Mouse (Mus musculus): ENCODE measurements around the gene Disc1. TPM values are rescaled to one million over a fixed set of nuclear protein-coding genes. Genes with fewer than 3 reads are reported as not detected.

Disc1 gene
- total and polyA plus RNA-seq, 3 experiments = 0.75 to 2.2 TPM; not detected in 1

DNA sequence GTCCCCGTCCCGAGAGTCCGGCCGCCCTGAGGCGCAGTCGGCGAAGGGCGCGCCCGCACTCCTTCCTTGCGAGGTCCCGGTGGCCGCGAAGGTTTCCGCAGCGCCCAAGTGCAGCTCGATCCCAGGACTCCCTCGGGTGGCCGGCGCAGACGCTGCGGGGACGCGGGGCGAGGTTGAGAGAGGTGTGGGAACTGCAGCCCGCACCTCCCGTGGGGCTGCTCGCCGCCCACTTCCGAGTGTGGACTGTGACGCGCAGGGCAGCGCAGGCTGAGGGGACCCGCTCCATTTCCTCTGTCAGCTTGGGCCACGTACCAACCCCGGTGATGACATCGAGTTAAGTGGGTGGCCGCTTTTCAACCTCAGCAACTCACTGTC is 428 bp downstream of the Disc1 start:
- DNase-seq (ENCODE audit: low read depth, low spot score) = no peak
- no peak overlapping the region for H3K27ac ChIP-seq (ENCODE audit: control insufficient read depth, low read depth, low read length)
- TF ChIP-seq ZNF384 (IDR thresholded peaks at IDR 0.05; ENCODE audit: low read depth, low read length) = no peak
- TF ChIP-seq GATA1 (IDR thresholded peaks at IDR 0.05; ENCODE audit: low read depth, low read length) = no peak
- TF ChIP-seq EP300 (IDR thresholded peaks at IDR 0.05; ENCODE audit: low read depth in 1 of 2, low read length in 2 of 2) = no peak
- TF ChIP-seq POLR2AphosphoS5 (IDR thresholded peaks at IDR 0.05; ENCODE audit: borderline replicate concordance, low read depth, low read length) = no peak
- no peak for TF ChIP-seq MAFK (IDR thresholded peaks at IDR 0.05; ENCODE audit: borderline replicate concordance, low read depth, low read length)
- TF ChIP-seq NRF1 (IDR thresholded peaks at IDR 0.05; ENCODE audit: insufficient read depth, low read depth, low read length, poor library complexity, severe bottlenecking) = no peak
- TF ChIP-seq MYB (IDR thresholded peaks at IDR 0.05; ENCODE audit: low read depth, low read length) = no peak
- no peak for TF ChIP-seq MXI1 (IDR thresholded peaks at IDR 0.05; ENCODE audit: low read depth, low read length)
- no peak for TF ChIP-seq E2F4 (IDR thresholded peaks at IDR 0.05; ENCODE audit: borderline replicate concordance, low read depth, low read length)
- no peak for TF ChIP-seq SMC3 (IDR thresholded peaks at IDR 0.05; ENCODE audit: low read depth, low read length)
- TF ChIP-seq CTCF (IDR thresholded peaks at IDR 0.05 in 2 of 3, conservative IDR thresholded peaks at IDR 0.05 in 1 of 3; ENCODE audit: control insufficient read depth in 1 of 3, insufficient read depth in 1 of 3, low read depth in 2 of 3, low read length in 3 of 3, poor library complexity in 1 of 3, severe bottlenecking in 1 of 3) = no peak
- TF ChIP-seq SIN3A (IDR thresholded peaks at IDR 0.05; ENCODE audit: low read length) = no peak
- TF ChIP-seq USF1 (IDR thresholded peaks at IDR 0.05; ENCODE audit: low read depth, low read length) = no peak
- TF ChIP-seq TAL1 (IDR thresholded peaks at IDR 0.05; ENCODE audit: low read length) = no peak
- no peak for TF ChIP-seq ETS1 (IDR thresholded peaks at IDR 0.05; ENCODE audit: low read depth, low read length)
- TF ChIP-seq CHD2 (IDR thresholded peaks at IDR 0.05; ENCODE audit: low read length) = no peak
- TF ChIP-seq POLR2AphosphoS2 (IDR thresholded peaks at IDR 0.05; ENCODE audit: low read length) = no peak
- no peaks in the 10 kb centered on the region for H3K36me3 ChIP-seq (ENCODE audit: control insufficient read depth in 1 of 2, insufficient read depth in 2 of 2, low read length in 2 of 2)
- H3K4me3 ChIP-seq (ENCODE audit: control insufficient read depth in 1 of 2, insufficient read depth in 1 of 2, low read depth in 2 of 2, low read length in 2 of 2) = no peak overlapping the region
- no peaks in the 10 kb centered on the region for H3K27me3 ChIP-seq (ENCODE audit: control insufficient read depth in 1 of 2, insufficient read depth in 2 of 2, low read length in 2 of 2)
- no peaks in the 10 kb centered on the region for H3K9me3 ChIP-seq (replicated peaks; ENCODE audit: insufficient read depth, low read length)
- H3K4me1 ChIP-seq (ENCODE audit: control insufficient read depth in 1 of 2, insufficient read depth in 2 of 2, low read length in 2 of 2) = peaks cover 0 to 5% of the 10 kb centered on the region in 2 experiments; a peak in 1 of 4 replicates
- no peaks in the 10 kb centered on the region for H3K79me2 ChIP-seq (ENCODE audit: control insufficient read depth, insufficient read depth, low read length, poor library complexity)
- no peak overlapping the region for H3K9ac ChIP-seq (ENCODE audit: control insufficient read depth, low read depth, low read length, poor library complexity, severe bottlenecking)

DNA sequence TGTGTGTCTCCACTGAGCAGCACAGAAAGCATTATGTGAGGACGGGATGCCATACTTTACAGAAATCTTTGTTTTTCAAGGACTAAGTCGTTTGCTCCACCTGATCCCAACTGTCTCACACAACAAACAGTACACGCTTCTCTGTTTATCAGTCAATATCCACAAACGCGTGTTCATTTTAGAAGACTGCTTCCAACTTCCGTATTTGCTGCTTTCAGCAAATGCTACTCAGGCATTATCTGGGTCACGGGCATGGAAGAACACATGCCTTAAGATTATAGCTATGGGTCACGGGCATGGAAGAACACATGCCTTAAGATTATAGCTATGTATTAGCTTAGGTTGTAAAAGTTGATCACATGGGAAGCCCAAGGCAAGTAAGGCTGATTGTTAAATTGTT is 6.9 kb downstream of the Disc1 start:
- no peak overlapping the region for H3K27ac ChIP-seq (ENCODE audit: control insufficient read depth, low read depth, low read length)
- TF ChIP-seq EP300 (IDR thresholded peaks at IDR 0.05; ENCODE audit: low read depth in 1 of 2, low read length in 2 of 2) (0 out of 4 replicates have a peak, but pooled peaks of 1 of the 2 experiments have one; percentile 33), TAL1 (IDR thresholded peaks at IDR 0.05; ENCODE audit: low read length) (no peak), CHD2 (IDR thresholded peaks at IDR 0.05; ENCODE audit: low read length) (no peak), E2F4 (IDR thresholded peaks at IDR 0.05; ENCODE audit: borderline replicate concordance, low read depth, low read length) (no peak), MEF2A (IDR thresholded peaks at IDR 0.05; ENCODE audit: extremely low read depth, insufficient replicate concordance, low read depth, low read length, poor library complexity, severe bottlenecking) (no peak), GABPA (IDR thresholded peaks at IDR 0.05; ENCODE audit: low read depth, low read length) (no peak), TCF12 (IDR thresholded peaks at IDR 0.05; ENCODE audit: low read depth, low read length) (no peak), MYB (IDR thresholded peaks at IDR 0.05; ENCODE audit: low read depth, low read length) (no peak), POLR2AphosphoS5 (IDR thresholded peaks at IDR 0.05; ENCODE audit: borderline replicate concordance, low read depth, low read length) (no peak), HCFC1 (IDR thresholded peaks at IDR 0.05; ENCODE audit: low read depth, low read length) (no peak), MAX (IDR thresholded peaks at IDR 0.05; ENCODE audit: low read length) (0 out of 2 replicates have a peak, but pooled peaks have one; percentile 59), KAT2A (conservative IDR thresholded peaks at IDR 0.05; ENCODE audit: low read depth, low read length) (no peak), POLR2A (IDR thresholded peaks at IDR 0.05; ENCODE audit: control insufficient read depth in 1 of 2, insufficient read depth in 1 of 2, low read depth in 1 of 2, low read length in 2 of 2, poor library complexity in 1 of 2) (no peak), POLR2AphosphoS2 (IDR thresholded peaks at IDR 0.05; ENCODE audit: low read length) (no peak), MXI1 (IDR thresholded peaks at IDR 0.05; ENCODE audit: low read depth, low read length) (peak; percentile 75), CHD1 (IDR thresholded peaks at IDR 0.05; ENCODE audit: low read depth, low read length) (no peak), ZNF384 (IDR thresholded peaks at IDR 0.05; ENCODE audit: low read depth, low read length) (no peak), JUND (IDR thresholded peaks at IDR 0.05; ENCODE audit: low read depth, low read length) (no peak), USF1 (IDR thresholded peaks at IDR 0.05; ENCODE audit: low read depth, low read length) (no peak), SMC3 (IDR thresholded peaks at IDR 0.05; ENCODE audit: low read depth, low read length) (no peak), TBP (IDR thresholded peaks at IDR 0.05; ENCODE audit: low read depth, low read length) (no peak), MYC (IDR thresholded peaks at IDR 0.05; ENCODE audit: low read depth, low read length) (peak; percentile 78), USF2 (IDR thresholded peaks at IDR 0.05; ENCODE audit: borderline replicate concordance in 1 of 2, insufficient read depth in 1 of 2, low read depth in 1 of 2, low read length in 2 of 2) (no peak), GATA1 (IDR thresholded peaks at IDR 0.05; ENCODE audit: low read depth, low read length) (no peak), MAFK (IDR thresholded peaks at IDR 0.05; ENCODE audit: borderline replicate concordance, low read depth, low read length) (no peak)

More for the DNA sequence above, 6.9 kb downstream of the Disc1 start:
- Histone ChIP-seq H3K27me3 (ENCODE audit: control insufficient read depth in 1 of 2, insufficient read depth in 2 of 2, low read length in 2 of 2) (no peaks in the 10 kb centered on the region), H3K79me2 (ENCODE audit: control insufficient read depth, insufficient read depth, low read length, poor library complexity) (no peaks in the 10 kb centered on the region), H3K36me3 (ENCODE audit: control insufficient read depth in 1 of 2, insufficient read depth in 2 of 2, low read length in 2 of 2) (no peaks in the 10 kb centered on the region), H3K9me3 (replicated peaks; ENCODE audit: insufficient read depth, low read length) (no peaks in the 10 kb centered on the region), H3K4me1 (ENCODE audit: control insufficient read depth in 1 of 2, insufficient read depth in 2 of 2, low read length in 2 of 2) (no peaks in the 10 kb centered on the region), H3K9ac (ENCODE audit: control insufficient read depth, low read depth, low read length, poor library complexity, severe bottlenecking) (0 out of 2 replicates have a peak overlapping the region, but pooled peaks have one; percentile 11), H3K4me3 (ENCODE audit: control insufficient read depth in 1 of 2, insufficient read depth in 1 of 2, low read depth in 2 of 2, low read length in 2 of 2) (peak overlapping the region; percentile 15 to 24)
- peak; percentile 58 for DNase-seq (ENCODE audit: low read depth, low spot score)
